Mouse (Mus musculus): ENCODE measurements around the gene Cav1.

Gene Cav1

GRCm38 (mm10) chr6:17321976-17322375, 15.8 kb downstream of the Cav1 start:
- no peak for DNase-seq

GRCm38 (mm10) chr6:17327216-17327615, 21.1 kb downstream of the Cav1 start:
- no peak for DNase-seq

- no peak for DNase-seq
Measured at GRCm38 (mm10) chr6:17329801-17330200, 23.7 kb downstream of the Cav1 start.

- DNase-seq: no peak
Measured at GRCm38 (mm10) chr6:17337724-17338123, 31.6 kb downstream of the Cav1 start.

GRCm38 (mm10) chr6:17340406-17340805, 34.3 kb downstream of the Cav1 start:
- DNase-seq: no peak

- no peak for DNase-seq
Measured at GRCm38 (mm10) chr6:17348011-17348410, 41.9 kb downstream of the Cav1 start.

- no peak for DNase-seq
Measured at GRCm38 (mm10) chr6:17350803-17351202, 44.7 kb downstream of the Cav1 start.

GRCm38 (mm10) chr6:17358896-17359690, 53.0 kb downstream of the Cav1 start:
- peak; percentile 39 for DNase-seq

GRCm38 (mm10) chr6:17362771-17363170, 56.6 kb downstream of the Cav1 start:
- no peak for DNase-seq

- no peak for DNase-seq
Measured at GRCm38 (mm10) chr6:17363446-17364179, 57.5 kb downstream of the Cav1 start.

GRCm38 (mm10) chr6:17374326-17374725, 68.2 kb downstream of the Cav1 start:
- no peak for DNase-seq

GRCm38 (mm10) chr6:17377371-17377770, 71.2 kb downstream of the Cav1 start:
- DNase-seq: no peak

GRCm38 (mm10) chr6:17380102-17380501, 74.0 kb downstream of the Cav1 start:
- no peak for DNase-seq

- no peak for DNase-seq
Measured at GRCm38 (mm10) chr6:17381690-17382089, 75.6 kb downstream of the Cav1 start.

- DNase-seq: no peak
Measured at GRCm38 (mm10) chr6:17385531-17385930, 79.4 kb downstream of the Cav1 start.

GRCm38 (mm10) chr6:17387991-17388710, 82.0 kb downstream of the Cav1 start:
- no peak for DNase-seq

All from cerebellum, adult 9-10 months (tissue).